Mouse (Mus musculus) megakaryocyte, embryonic 14.5 days (primary cell): ENCODE measurements at regions not wholly inside any gene's neighbourhood (a gene's known extent, or its start where the extent isn't known, plus 50 kb on each side); places are given as distances from the start of the nearest gene placed in this dataset.

Source experiments
- H3K27me3 ChIP-seq: replicated peaks from 2 replicates; pipeline ENCODE3; 2012; ENCODE audit warnings: inconsistent platforms
- H3K36me3 ChIP-seq: replicated peaks from 2 replicates; pipeline ENCODE3; 2012; ENCODE audit warnings: low read length, inconsistent platforms, mixed read lengths
- H3K4me1 ChIP-seq: 2 replicates; pipeline ENCODE4 v1.6.1; 2012; ENCODE audit warnings: inconsistent platforms
- H3K4me3 ChIP-seq: replicated peaks from 2 replicates; pipeline ENCODE3; 2012; ENCODE audit warnings: moderate library complexity, mild to moderate bottlenecking, inconsistent platforms
- H3K9me3 ChIP-seq: 2 replicates; pipeline ENCODE4 v1.6.1; 2012; ENCODE audit warnings: inconsistent platforms
- FLI1 ChIP-seq: IDR thresholded peaks from 2 replicates; pipeline ENCODE4 v1.6.1; 2012; ENCODE audit warnings: low read length, inconsistent platforms, mixed read lengths
- GATA1 ChIP-seq: IDR thresholded peaks from 3 replicates; pipeline ENCODE4 v1.6.1; 2012; ENCODE audit warnings: mixed read lengths, low read length, inconsistent platforms, borderline replicate concordance

GRCm38 (mm10) chr5:21109030-21109429 is 53.3 kb upstream of the Ptpn12 start:
- Histone ChIP-seq H3K27me3 (no peaks in the 10 kb centered on the region), H3K4me3 (no peak overlapping the region), H3K9me3 (no peaks in the 10 kb centered on the region), H3K36me3 (no peaks in the 10 kb centered on the region), H3K4me1 (peaks cover 17% of the 10 kb centered on the region)
- TF ChIP-seq GATA1 = no peak
- TF ChIP-seq FLI1 = no peak

GRCm38 (mm10) chr5:21113377-21113776 is 57.7 kb upstream of the Ptpn12 start:
- Histone ChIP-seq H3K9me3 (peaks cover 9% of the 10 kb centered on the region), H3K4me1 (peaks cover 19% of the 10 kb centered on the region), H3K27me3 (no peaks in the 10 kb centered on the region), H3K36me3 (peaks cover 7% of the 10 kb centered on the region), H3K4me3 (no peak overlapping the region)
- no peak for TF ChIP-seq FLI1
- no peak for TF ChIP-seq GATA1

- Histone ChIP-seq H3K36me3 (peaks cover 13% of the 10 kb centered on the region), H3K9me3 (peaks cover 9% of the 10 kb centered on the region), H3K4me3 (no peak overlapping the region), H3K4me1 (peaks cover 24% of the 10 kb centered on the region), H3K27me3 (no peaks in the 10 kb centered on the region)
- no peak for TF ChIP-seq GATA1
- no peak for TF ChIP-seq FLI1
Observed at GRCm38 (mm10) chr5:21115552-21115951, 59.8 kb upstream of the Ptpn12 start.

- TF ChIP-seq FLI1 (no peak), GATA1 (no peak)
- Histone ChIP-seq H3K4me1 (peaks cover 27% of the 10 kb centered on the region), H3K27me3 (no peaks in the 10 kb centered on the region), H3K4me3 (no peak overlapping the region), H3K36me3 (peaks cover 6% of the 10 kb centered on the region), H3K9me3 (peaks cover under 1% of the 10 kb centered on the region; the same call in 1 of the 2 replicates)
Observed at GRCm38 (mm10) chr5:21123081-21123480, 63.0 kb upstream of the Gsap start.

- H3K27me3 ChIP-seq = no peaks in the 10 kb centered on the region
- TF ChIP-seq FLI1 = no peak
- no peak for TF ChIP-seq GATA1
- no peaks in the 10 kb centered on the region for H3K9me3 ChIP-seq
- H3K4me3 ChIP-seq = no peak overlapping the region
- H3K36me3 ChIP-seq = no peaks in the 10 kb centered on the region
- H3K4me1 ChIP-seq = peaks cover 33% of the 10 kb centered on the region
Observed at GRCm38 (mm10) chr5:21125085-21125484, 61.0 kb upstream of the Gsap start.

- no peaks in the 10 kb centered on the region for H3K27me3 ChIP-seq
- no peak for TF ChIP-seq GATA1
- TF ChIP-seq FLI1 = no peak
- H3K36me3 ChIP-seq = peaks cover 3% of the 10 kb centered on the region
Observed at GRCm38 (mm10) chr5:21131173-21131572, 54.9 kb upstream of the Gsap start.

GRCm38 (mm10) chr5:21131943-21132342 is 54.1 kb upstream of the Gsap start:
- Histone ChIP-seq H3K9me3 (no peaks in the 10 kb centered on the region), H3K4me1 (peaks cover 57% of the 10 kb centered on the region), H3K36me3 (peaks cover 3% of the 10 kb centered on the region), H3K27me3 (no peaks in the 10 kb centered on the region), H3K4me3 (no peak overlapping the region)
- TF ChIP-seq FLI1 = no peak
- TF ChIP-seq GATA1 = no peak

More at GRCm38 (mm10) chr5:21131173-21131572, 54.9 kb upstream of the Gsap start:
- no peaks in the 10 kb centered on the region for H3K9me3 ChIP-seq
- peaks cover 51% of the 10 kb centered on the region for H3K4me1 ChIP-seq
- H3K4me3 ChIP-seq = no peak overlapping the region

GRCm38 (mm10) chr5:21135476-21135875 is 50.6 kb upstream of the Gsap start:
- H3K4me1 ChIP-seq = peaks cover 59% of the 10 kb centered on the region
- peaks cover 3% of the 10 kb centered on the region for H3K36me3 ChIP-seq
- no peak overlapping the region for H3K4me3 ChIP-seq
- TF ChIP-seq GATA1 (no peak), FLI1 (no peak)
- no peaks in the 10 kb centered on the region for H3K9me3 ChIP-seq
- no peaks in the 10 kb centered on the region for H3K27me3 ChIP-seq

GRCm38 (mm10) chr5:21136081-21136480 is 50.0 kb upstream of the Gsap start:
- Histone ChIP-seq H3K36me3 (peaks cover 3% of the 10 kb centered on the region), H3K4me3 (no peak overlapping the region)
- TF ChIP-seq FLI1 (no peak), GATA1 (no peak)

More at GRCm38 (mm10) chr5:21136081-21136480, 50.0 kb upstream of the Gsap start:
- H3K4me1 ChIP-seq = peaks cover 60% of the 10 kb centered on the region
- no peaks in the 10 kb centered on the region for H3K9me3 ChIP-seq
- no peaks in the 10 kb centered on the region for H3K27me3 ChIP-seq
